Mouse (Mus musculus) monocyte, adult 59 days (primary cell): Measurements from ENCODE around the gene Olfr18. TPM values are rescaled to one million over a fixed set of nuclear protein-coding genes. Genes with fewer than 3 reads are reported as not detected.

ENCODE experiments used
- total RNA-seq, 2 experiments: library from RNA; stranded (reverse); gene quantifications; one replicate each; pipeline ENCODE4 v1.2.4; 2023

Olfr18 gene
- total RNA-seq = not detected

DNA sequence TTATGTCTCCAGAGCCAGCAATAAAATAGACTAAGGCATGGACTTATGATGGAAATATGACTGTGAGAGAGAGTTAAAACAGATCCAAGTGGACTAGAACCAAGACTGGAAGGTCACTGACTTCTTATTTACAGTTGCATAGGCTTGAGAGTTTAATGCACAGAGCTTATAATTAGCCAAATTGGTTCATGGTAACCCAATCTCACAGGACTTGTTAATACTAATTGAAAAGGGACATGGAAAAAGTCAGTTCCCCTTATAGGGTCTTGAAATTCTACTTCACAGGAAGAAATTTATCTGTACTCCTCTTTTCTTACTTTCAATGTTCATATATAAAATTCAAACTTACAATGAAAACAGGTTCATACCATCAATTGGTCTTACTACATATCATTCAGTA is at the start of gene Olfr18:
Olfr18 (minus strand) TSS at position 101 of the 400 bp plus-strand sequence.

DNA sequence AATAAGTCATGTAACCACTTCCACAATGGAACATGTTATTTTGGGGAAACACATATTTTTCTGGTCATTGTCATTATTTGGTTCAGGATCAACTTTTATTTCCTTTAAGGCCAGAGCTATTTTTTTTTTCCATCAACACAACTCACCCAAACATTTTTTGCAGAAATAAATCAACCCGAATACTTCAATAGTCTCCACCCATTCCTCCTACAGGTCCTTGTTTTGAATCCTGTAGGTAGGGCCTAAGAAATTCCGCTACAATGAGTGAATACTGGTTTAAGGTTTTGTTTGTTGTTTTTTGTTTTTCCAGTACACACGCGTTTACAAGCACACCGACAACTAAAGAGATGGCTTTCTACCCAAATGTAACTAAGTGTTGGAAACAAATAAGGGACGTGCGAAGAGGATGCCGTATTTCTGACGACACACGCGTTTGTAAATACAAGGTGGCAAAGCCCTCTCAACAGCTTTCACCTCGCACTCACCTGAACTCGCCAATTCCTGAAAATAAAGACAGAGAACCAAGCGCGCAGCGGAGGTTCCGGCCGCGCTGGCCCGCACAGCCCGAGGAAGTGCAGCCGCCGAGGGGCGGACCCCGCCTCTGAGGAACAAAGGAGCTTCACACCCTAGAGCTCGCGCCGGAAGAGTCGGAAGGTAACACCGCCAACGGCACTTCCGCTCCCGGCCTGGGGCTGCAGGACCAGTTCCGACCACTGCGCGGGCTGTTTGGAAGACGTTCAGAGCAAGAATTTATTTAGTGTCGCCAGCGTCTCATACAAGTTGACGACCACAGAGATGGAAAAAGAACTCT is 48.8 kb upstream of the Olfr18 start, which contains the start of gene Zfp560:
Zfp560 (minus strand) TSS at position 646 of the 811 bp plus-strand sequence.

GRCm38 (mm10) chr9:20298232-20298631 is 37.7 kb downstream of the Olfr18 start, which contains the start of gene Olfr873:
Gene Olfr873, plus strand, starts transcription at chr9:20298532.

DNA sequence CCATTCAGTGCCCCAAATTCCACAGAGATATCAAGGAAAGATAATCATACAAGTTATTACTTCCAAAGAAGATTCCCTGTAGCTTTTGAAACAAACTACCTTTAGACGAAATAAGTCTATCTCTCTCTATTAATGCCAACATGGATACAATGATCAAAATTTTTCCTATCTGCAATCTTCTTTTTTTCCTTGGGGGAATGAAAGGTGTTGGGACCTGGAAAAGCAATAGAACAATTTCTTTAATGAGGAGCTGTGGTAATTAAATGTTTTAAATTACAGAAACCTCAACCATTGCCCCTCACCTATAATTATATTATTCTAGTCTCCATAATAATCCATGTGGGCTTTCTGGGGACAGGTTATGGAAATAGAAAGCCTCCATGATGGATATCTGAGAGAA is 53.8 kb downstream of the Olfr18 start, which contains the start of gene Olfr39:
Olfr39 (plus strand) TSS at position 301 of the 400 bp plus-strand sequence.

Other genes with a start within 250 kb of the Olfr18 start
- not detected for gene Olfr868, start 237.5 kb downstream of the Olfr18 start, total RNA-seq
- not detected for gene Olfr869, start 207.1 kb downstream of the Olfr18 start, total RNA-seq
- not detected for gene Olfr870, start 162.0 kb downstream of the Olfr18 start, total RNA-seq
- not detected for gene Olfr871, start 123.9 kb downstream of the Olfr18 start, total RNA-seq
- not detected for gene Olfr872, start 99.0 kb downstream of the Olfr18 start, total RNA-seq
- gene Olfr39, start 53.7 kb downstream of the Olfr18 start, total RNA-seq = not detected
- gene Olfr873, start 37.6 kb downstream of the Olfr18 start, total RNA-seq = not detected
- 1 to 10 TPM; 2.7 to 3.4 TPM for gene Zfp560, start 49.1 kb upstream of the Olfr18 start, total RNA-seq
- 10 to 100 TPM; 21.7 to 23.2 TPM for gene Zfp26, start 124.1 kb upstream of the Olfr18 start, total RNA-seq
- gene Zfp426, start 156.7 kb upstream of the Olfr18 start, total RNA-seq = 10 to 100 TPM; 13.2 to 14.1 TPM
- gene Zfp266, start 185.3 kb upstream of the Olfr18 start, total RNA-seq = 10 to 100 TPM; 18.4 to 19.3 TPM
- gene Zfp846, start 245.2 kb upstream of the Olfr18 start, total RNA-seq = 1 to 10 TPM; 5.2 to 8.2 TPM